Mouse (Mus musculus): ENCODE data around the gene Chst10.

- TF ChIP-seq POLR2A (IDR thresholded peaks at IDR 0.05; ENCODE audit: low read depth, low read length) (no peak), CTCF (conservative IDR thresholded peaks at IDR 0.05; ENCODE audit: insufficient read depth, insufficient read length, low read depth, low read length) (no peak)
These were observed 49.3 kb downstream of the Chst10 start for GRCm38 (mm10) chr1:38848451-38849289.
